Mouse (Mus musculus) intestine, postnatal 0 days (tissue): Measurements from ENCODE around the gene Arhgef17. TPM values are rescaled to one million over a fixed set of nuclear protein-coding genes. Genes with fewer than 3 reads are reported as not detected.

Source experiments
- ATAC-seq: fragments of 200-750 bp; cut with Nextera tagmentation; 2 replicates; pipeline ENCODE4 v1.8.0; 2017; ENCODE audit warnings: mild to moderate bottlenecking, moderate TSS enrichment, moderate library complexity
- H3K27ac ChIP-seq: fragments of 300-500 bp; sonication (generic); 2 replicates; pipeline ENCODE4 v1.5.1; 2014; ENCODE audit warnings: mild to moderate bottlenecking, low read depth, low read length, moderate library complexity
- H3K27me3 ChIP-seq: fragments of 300-500 bp; sonication (generic); replicated peaks from 2 replicates; pipeline ENCODE4 v1.6.1; 2014; ENCODE audit warnings: low read length, mixed read lengths; ENCODE audit not compliant: control insufficient read depth, insufficient read depth
- H3K36me3 ChIP-seq: fragments of 300-500 bp; sonication (generic); 2 replicates; pipeline ENCODE4 v1.6.1; 2014; ENCODE audit warnings: mild to moderate bottlenecking, moderate library complexity; ENCODE audit not compliant: control insufficient read depth, insufficient read depth
- H3K4me1 ChIP-seq: fragments of 300-500 bp; sonication (generic); replicated peaks from 2 replicates; pipeline ENCODE4 v1.6.1; 2014; ENCODE audit warnings: antibody characterized with exemption, low read length, mixed read lengths; ENCODE audit not compliant: control insufficient read depth, insufficient read depth
- H3K4me2 ChIP-seq: fragments of 300-500 bp; sonication (generic); replicated peaks from 2 replicates; pipeline ENCODE4 v1.6.1; 2014; ENCODE audit warnings: low read depth, mild to moderate bottlenecking, moderate library complexity
- H3K4me3 ChIP-seq: fragments of 300-500 bp; sonication (generic); 2 replicates; pipeline ENCODE4 v1.5.1; 2014; ENCODE audit warnings: low read depth, low read length
- H3K9ac ChIP-seq: fragments of 300-500 bp; sonication (generic); 2 replicates; pipeline ENCODE4 v1.6.1; 2014; ENCODE audit warnings: mild to moderate bottlenecking, low read depth, low read length
- H3K9me3 ChIP-seq: fragments of 300-500 bp; sonication (generic); 2 replicates; pipeline ENCODE4 v1.6.1; 2016; ENCODE audit warnings: mixed run types; ENCODE audit not compliant: control insufficient read depth
- CTCF ChIP-seq: sonication (generic); IDR thresholded peaks from 2 replicates; pipeline ENCODE4 v1.5.1; 2016; ENCODE audit warnings: low read depth, mild to moderate bottlenecking, control low read depth, antibody characterized with exemption, moderate library complexity
- WGBS: fragments of 180-500 bp; shearing (Covaris S2); extraction: QIAGEN DNeasy Blood & Tissue Kit; methylation state at CpG from one replicate; pipeline ENCODE4 v1.1.7; 2014; 5-methylcytosine and 5-hydroxymethylcytosine counted together
- polyA plus RNA-seq: library from polyadenylated mRNA; unstranded; fragments of >200 nt; fragmentation: Nextera tagmentation; extraction: Ambion mirVana; gene quantifications from 2 replicates; pipeline ENCODE4 v1.2.1, GENCODE M21; 2015

Arhgef17 gene
- polyA plus RNA-seq, 1 experiment from 2014 or later: 2.5 TPM

DNA sequence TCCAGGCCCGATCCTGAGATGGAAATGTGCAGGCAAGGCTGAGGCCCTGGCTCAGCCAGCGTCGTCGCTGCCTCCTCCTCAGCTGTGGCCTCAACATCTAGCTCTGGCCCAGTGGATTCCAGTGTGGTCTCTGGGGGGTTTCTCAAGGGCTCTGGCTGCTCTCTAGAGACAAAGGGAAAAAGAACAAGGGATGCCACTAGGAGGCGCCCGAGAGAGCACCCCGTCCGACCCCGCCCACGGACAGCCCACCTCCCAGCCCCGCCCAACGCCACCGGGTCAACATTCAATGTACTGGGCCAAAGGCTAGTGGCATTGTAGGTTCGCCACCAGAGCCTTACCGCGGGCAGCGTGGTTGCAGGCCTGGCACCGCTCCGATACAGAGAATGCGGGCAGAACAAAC, 52.3 kb downstream of the Arhgef17 start:
- Histone ChIP-seq H3K9me3 (no peaks in the 10 kb centered on the region), H3K4me2 (peak overlapping the region; percentile 43; the same call in 1 of the 2 replicates), H3K4me1 (no peaks in the 10 kb centered on the region), H3K27ac (no peak overlapping the region), H3K36me3 (peaks cover 63% of the 10 kb centered on the region), H3K27me3 (no peaks in the 10 kb centered on the region), H3K4me3 (no peak overlapping the region), H3K9ac (no peak overlapping the region)
- ATAC-seq: peak; percentile 41; the same call in 1 of the 2 replicates
- 23% methylated on average over 20 of the region's 20 CpGs for WGBS
- TF ChIP-seq CTCF: peak; percentile 83

DNA sequence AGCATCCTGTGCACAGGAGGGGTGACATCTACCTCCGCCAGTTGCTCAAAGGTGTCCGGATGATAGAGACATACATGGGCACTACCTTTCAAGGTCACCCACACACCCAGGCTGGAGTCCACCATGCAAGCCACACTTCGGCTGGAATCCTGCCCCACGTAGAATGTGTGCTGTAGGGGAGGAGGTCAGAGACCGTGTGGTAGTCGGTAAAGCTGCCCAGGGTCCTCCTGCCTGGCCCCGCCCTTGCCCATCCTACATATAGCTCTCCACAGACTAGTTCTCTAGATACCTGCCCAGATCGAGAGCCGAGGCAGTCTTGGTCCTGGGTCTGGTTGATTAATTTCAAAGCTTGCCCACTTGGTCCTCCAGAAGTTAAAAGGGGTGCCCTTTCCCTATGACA, 55.1 kb downstream of the Arhgef17 start:
- no peaks in the 10 kb centered on the region for H3K9me3 ChIP-seq
- 82% methylated on average over 9 of the region's 9 CpGs for WGBS
- peaks cover 45% of the 10 kb centered on the region for H3K36me3 ChIP-seq
- H3K4me3 ChIP-seq: no peak overlapping the region
- no peaks in the 10 kb centered on the region for H3K27me3 ChIP-seq
- TF ChIP-seq CTCF: no peak
- H3K9ac ChIP-seq: no peak overlapping the region
- no peaks in the 10 kb centered on the region for H3K4me1 ChIP-seq
- H3K27ac ChIP-seq: 0 out of 2 replicates have a peak overlapping the region, but pooled peaks have one; percentile 41
- H3K4me2 ChIP-seq: no peak overlapping the region
- ATAC-seq: no peak

DNA sequence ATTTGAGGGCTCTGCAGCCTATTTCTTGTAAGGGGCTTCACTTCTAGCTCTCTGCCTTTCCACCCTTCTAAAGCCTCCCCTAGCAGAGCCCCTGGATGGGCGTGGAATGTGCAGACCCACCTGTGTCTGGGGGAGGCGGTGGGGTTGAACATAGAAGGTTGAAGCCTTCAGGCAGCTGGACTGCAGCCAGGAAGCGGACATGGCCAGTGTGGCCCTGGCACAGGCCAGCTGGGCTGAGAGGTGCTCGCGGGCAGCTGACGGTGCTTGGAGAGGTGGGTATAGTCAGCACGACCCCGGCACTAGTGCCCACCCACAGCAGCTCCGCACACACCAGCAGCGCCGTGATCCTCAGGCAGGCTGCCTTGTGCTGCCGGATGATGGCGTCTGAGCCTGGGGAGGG, 55.6 kb downstream of the Arhgef17 start:
- no peak overlapping the region for H3K4me3 ChIP-seq
- no peak for TF ChIP-seq CTCF
- no peak for ATAC-seq
- no peaks in the 10 kb centered on the region for H3K27me3 ChIP-seq
- no peaks in the 10 kb centered on the region for H3K9me3 ChIP-seq
- peaks cover 40% of the 10 kb centered on the region for H3K36me3 ChIP-seq
- H3K4me2 ChIP-seq: no peak overlapping the region
- peak overlapping the region; percentile 41 for H3K27ac ChIP-seq
- WGBS: 81% methylated on average over 13 of the region's 13 CpGs
- no peaks in the 10 kb centered on the region for H3K4me1 ChIP-seq
- no peak overlapping the region for H3K9ac ChIP-seq

DNA sequence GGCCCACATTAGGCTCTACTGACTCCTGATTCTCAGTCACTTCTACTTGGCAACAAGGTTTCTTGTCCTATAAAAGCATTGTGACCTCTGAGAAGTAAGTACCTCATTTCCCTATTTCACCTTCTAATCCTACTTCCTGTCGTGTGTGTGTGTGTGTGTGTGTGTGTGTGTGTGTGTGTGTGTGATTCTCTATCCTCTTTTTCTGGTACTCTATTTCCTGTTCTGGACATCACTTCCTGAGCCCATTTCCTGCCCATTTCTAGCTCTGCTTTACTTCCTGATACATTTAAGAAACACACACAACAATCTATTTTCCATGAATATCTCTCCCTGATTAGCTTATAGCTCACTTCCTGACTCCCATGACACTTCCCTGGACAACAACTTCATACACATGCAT, 56.1 kb downstream of the Arhgef17 start:
- H3K4me1 ChIP-seq: no peaks in the 10 kb centered on the region
- no peaks in the 10 kb centered on the region for H3K27me3 ChIP-seq
- no peaks in the 10 kb centered on the region for H3K9me3 ChIP-seq
- TF ChIP-seq CTCF: no peak
- 47% methylated on average over 1 of the region's 1 CpGs for WGBS
- no peak overlapping the region for H3K4me3 ChIP-seq
- H3K9ac ChIP-seq: no peak overlapping the region
- peaks cover 37% of the 10 kb centered on the region for H3K36me3 ChIP-seq
- H3K27ac ChIP-seq: no peak overlapping the region
- no peak for ATAC-seq
- no peak overlapping the region for H3K4me2 ChIP-seq

DNA sequence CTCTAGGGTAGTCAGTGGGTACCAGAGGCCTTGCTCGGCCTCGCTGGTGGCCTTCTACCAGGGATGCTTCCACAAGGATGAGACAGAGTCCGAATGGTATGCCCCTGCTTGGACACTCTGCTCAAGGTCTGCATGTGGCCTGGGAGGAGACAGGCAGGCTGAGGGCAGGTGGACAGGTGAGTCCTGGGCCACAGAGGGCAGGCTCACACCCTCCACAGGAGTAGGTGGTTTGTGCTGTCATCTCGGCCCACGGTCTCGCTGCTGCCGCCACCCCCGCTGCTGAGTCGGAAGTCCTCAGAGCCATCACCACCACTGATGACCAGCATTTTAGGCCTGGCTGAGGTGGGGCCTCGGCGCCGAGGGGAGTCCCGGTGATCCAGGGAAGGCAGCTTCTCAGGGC, 58.7 kb downstream of the Arhgef17 start:
- no peak for TF ChIP-seq CTCF
- Histone ChIP-seq H3K36me3 (peaks cover 18% of the 10 kb centered on the region; the same call in 1 of the 2 replicates), H3K9me3 (no peaks in the 10 kb centered on the region), H3K27ac (no peak overlapping the region), H3K4me1 (no peaks in the 10 kb centered on the region), H3K4me2 (no peak overlapping the region), H3K9ac (no peak overlapping the region), H3K4me3 (no peak overlapping the region), H3K27me3 (no peaks in the 10 kb centered on the region)
- ATAC-seq: no peak
- 93% methylated on average over 13 of the region's 13 CpGs for WGBS

DNA sequence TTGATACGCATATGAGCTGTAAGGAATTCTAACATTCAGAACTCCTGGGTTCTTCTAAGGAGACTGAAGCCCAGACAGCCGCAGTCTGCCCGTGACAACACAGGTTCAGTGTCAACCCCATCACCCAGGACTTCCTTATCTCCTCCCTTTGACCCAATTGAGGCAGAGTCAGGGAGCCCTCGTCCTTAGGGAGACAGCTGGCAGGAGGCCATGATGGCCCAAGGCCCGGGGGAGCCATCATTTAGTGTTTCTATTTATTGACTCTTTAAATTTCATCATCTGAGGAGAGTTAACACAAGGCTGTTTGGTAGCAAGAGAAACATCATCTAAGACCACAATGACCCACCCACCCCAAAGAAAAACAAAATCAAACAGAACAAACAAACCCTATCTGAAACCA, 60.0 kb downstream of the Arhgef17 start:
- Histone ChIP-seq H3K4me3 (no peak overlapping the region), H3K4me2 (no peak overlapping the region), H3K36me3 (peaks cover 5% of the 10 kb centered on the region; the same call in 1 of the 2 replicates), H3K4me1 (no peaks in the 10 kb centered on the region), H3K9ac (no peak overlapping the region), H3K27me3 (no peaks in the 10 kb centered on the region), H3K9me3 (no peaks in the 10 kb centered on the region), H3K27ac (no peak overlapping the region)
- no peak for TF ChIP-seq CTCF
- WGBS: 65% methylated on average over 5 of the region's 5 CpGs
- ATAC-seq: no peak

DNA sequence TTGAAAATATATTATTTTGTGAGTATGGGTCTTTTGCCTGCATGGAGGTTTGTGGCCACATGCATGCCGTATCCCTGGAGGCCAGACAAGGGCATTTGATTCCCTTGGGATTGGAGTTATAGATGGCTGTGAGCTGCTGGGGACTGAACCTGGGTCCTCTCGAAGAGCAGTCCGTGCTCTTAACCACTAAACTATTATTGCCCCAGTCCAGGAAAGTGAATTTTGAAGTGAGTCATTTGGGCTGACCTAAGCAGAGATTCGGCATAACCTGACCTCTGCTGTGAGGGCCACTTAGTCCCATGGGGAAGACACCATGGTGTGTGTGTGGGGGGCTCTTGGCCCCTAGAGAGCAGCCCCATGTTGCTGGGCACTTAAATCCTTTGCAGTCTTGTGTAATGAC, 60.6 kb downstream of the Arhgef17 start:
- Histone ChIP-seq H3K27me3 (no peaks in the 10 kb centered on the region), H3K4me2 (no peak overlapping the region), H3K27ac (no peak overlapping the region), H3K9me3 (no peaks in the 10 kb centered on the region), H3K9ac (no peak overlapping the region), H3K4me1 (no peaks in the 10 kb centered on the region), H3K4me3 (no peak overlapping the region), H3K36me3 (peaks cover 3% of the 10 kb centered on the region; the same call in 1 of the 2 replicates)
- ATAC-seq: no peak
- 86% methylated on average over 4 of the region's 4 CpGs for WGBS
- no peak for TF ChIP-seq CTCF
